Mouse (Mus musculus): ENCODE data around the gene Akr1c19. TPM values are rescaled to one million over a fixed set of nuclear protein-coding genes. Genes with fewer than 3 reads are reported as not detected.
"Not testable (repeated sequence)": the region's sequence is repeated elsewhere in the genome, so short reads cannot be mapped to it uniquely, and the experiment has no call there.

Akr1c19 gene
- not detected for polyA plus RNA-seq (2017; shearing (Covaris generic))

DNA sequence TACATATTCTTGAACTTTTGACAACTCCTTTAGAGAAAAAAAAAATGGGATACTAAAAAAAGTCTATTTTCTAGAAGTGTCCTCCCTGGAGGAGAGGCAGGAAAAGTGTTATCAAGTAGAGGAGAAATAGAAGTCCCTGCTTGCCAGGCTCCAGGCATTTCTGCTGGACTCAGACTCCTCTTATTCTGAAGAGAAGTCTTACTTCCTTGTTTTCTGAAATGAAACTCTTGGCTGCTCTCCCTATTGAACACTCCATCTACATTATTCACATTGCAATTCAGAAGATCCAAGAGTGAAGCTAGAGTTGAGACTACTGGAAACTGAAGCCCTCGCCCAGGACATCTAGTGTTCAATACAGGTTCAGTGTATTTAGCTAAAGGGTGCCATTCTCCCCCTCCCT is at the start of gene Akr1c19:
TSS of gene Akr1c19 (plus strand) at position 260 of the 400 bp plus-strand sequence.
- no peak for ATAC-seq

DNA sequence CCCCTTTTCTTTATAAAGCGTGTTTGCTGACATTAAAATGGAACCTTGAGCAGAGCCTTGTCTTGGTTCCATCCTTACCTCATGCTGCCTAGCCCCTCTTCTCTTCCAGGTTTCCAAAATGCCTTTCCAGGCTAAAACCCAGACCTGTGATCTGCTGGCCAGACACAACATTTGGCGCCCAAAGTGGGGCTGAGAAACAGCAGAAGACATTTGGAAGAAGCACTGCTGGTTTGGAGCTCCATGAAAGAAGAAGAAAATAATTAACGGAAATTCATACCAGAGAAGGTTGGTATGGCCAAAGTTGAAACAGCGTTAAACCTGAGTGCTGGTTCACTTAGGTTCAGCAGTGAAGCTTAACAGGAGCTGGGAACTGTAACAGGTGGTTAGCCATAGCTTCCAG is 47.2 kb upstream of the Akr1c19 start:
- ATAC-seq, result not testable (repeated sequence)

- ATAC-seq, result no peak
Observed at GRCm38 (mm10) chr13:4183116-4183515, 45.4 kb upstream of the Akr1c19 start.

- not testable (repeated sequence) for ATAC-seq
Observed at GRCm38 (mm10) chr13:4186641-4187411, 41.7 kb upstream of the Akr1c19 start.

DNA sequence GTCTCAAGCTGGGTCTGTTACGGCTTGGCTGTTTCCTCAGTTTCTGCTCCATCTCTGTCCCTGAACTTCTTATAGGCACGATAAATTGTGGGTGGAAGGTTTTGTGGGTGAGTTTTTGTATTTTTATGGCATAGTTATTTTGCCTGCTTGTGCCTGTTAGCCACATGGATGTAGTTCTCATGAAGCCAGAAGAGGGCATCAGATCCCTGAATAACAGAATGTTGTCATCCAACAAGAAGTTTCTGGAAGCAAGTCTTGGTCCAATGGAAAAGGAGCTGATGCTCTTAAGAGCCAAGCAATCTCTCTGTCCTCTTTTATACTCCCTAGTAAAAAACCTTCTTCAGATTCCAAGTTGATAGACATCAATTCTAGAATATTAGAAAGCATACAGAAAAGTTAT is 40.3 kb upstream of the Akr1c19 start:
- no peak for ATAC-seq

- peak; percentile 97 for ATAC-seq
Observed at GRCm38 (mm10) chr13:4190904-4191303, 37.6 kb upstream of the Akr1c19 start, which contains the start of gene Akr1c13. Gene Akr1c13 (plus strand): TSS chr13:4191150.

DNA sequence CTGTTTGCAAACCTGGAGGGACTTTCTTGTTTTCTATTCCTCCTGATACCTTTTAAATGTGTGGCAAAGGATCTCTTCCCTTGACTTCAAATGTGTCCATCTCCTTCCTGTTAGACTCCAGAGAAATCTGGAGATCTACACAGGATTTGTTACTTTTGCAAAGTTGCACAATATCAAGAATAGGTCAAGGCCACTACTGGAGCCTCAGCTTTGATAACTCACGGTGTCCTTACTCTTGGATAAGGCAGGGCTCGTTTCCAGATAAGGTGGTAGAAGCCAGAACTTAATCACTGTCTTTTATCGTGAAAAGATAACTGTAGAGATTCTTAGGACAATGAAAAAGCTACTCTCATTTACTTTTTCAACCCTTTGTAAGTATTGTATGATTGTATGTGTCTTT is 36.0 kb upstream of the Akr1c19 start:
- ATAC-seq, result no peak

DNA sequence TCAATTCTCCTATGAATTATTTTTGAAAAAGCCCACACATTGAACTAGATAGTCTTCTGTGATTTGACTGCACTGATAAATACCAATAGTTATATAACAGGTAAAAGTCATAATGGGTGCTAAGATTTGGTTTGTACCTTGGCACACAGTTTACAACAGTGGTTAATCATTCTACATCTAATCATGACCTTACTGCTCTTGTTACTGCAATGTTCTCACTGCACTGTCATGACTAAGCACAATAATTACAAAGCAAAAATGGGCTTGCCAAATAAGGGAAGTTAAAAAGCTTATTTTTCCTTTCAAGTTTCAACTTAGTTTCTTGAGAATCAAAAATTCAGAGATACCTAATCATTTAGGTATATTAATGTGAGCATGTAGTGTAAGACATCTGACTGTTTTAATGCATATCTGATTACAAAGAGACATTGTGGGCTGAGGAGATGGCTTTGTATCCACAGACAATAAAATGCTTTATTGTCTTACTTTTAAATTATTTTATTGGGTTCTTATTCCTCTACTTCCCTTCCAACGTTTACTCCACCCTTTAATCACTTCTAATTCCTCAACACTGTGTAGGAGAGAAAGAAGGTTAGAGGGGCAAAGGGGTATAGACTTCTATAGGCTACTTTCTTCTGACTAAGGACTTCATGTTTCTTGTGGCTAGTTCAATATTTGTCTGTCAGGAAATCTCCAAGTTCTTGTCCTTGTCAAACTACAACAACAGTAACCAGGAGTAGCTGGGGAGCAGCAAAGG is 22.2 kb upstream of the Akr1c19 start:
- ATAC-seq, result no peak

- ATAC-seq, result no peak
Observed at GRCm38 (mm10) chr13:4211560-4212299, 16.8 kb upstream of the Akr1c19 start.

DNA sequence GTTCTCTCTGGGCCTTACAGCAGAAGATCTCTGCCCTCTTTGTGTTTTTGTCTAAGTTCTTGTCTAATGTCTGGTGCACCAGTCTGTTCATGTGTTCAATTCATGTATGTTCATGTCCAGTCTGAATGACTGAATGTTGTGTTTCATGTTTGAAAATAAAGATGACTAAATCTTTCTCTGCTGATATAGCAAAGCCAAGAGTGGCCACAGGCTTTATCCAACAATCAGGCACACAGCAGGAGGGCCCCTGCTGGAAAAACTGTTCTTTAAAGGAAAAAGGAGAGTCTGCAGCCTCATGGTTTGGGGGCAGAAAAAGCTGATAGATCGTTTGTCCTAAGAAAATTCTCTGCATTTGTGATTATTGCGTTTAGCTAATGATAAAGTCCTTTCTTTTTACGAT is 16.2 kb upstream of the Akr1c19 start:
- no peak for ATAC-seq

DNA sequence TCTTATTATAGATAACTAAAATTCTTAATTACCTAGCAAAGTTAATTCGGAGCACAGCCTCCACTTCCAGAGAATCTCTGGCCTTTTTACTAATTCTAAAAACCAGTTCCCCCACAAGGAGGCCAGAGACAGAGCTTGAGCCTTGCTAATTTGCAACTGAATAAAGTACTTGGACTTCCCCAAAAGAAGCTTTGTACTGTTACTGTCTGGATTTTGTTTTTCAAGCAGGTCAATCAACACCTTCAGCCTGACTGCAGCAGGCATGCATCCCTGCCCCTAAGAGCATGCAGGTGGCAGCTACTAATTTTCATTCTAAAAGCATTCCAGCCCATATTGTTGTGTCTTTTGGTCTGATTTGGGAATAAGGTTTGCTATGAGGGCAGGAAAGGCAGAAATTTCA is 13.0 kb upstream of the Akr1c19 start:
- not testable (repeated sequence) for ATAC-seq

- no peak for ATAC-seq
Observed at GRCm38 (mm10) chr13:4230841-4231623, 2.5 kb downstream of the Akr1c19 start.

DNA sequence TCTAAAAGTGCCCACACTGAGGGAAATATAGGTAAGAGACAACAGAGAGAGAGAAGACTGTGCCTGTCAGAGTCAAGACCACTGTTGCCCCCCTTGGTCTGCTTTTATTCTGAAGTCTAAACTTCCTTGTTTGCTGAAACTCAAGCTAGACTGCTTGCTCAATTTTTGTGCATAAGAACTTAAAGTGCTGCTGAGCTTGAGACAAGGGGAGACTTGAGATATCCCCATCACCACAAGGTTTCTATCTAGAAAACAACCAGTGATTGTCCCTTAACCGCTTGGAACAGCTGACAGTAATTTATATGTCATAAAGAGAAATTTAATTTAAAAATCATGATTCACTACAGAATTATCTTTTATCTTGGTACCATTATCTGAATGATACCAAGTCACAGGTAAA is 4.6 kb downstream of the Akr1c19 start:
- no peak for ATAC-seq

- ATAC-seq, result no peak
Observed at GRCm38 (mm10) chr13:4233536-4234172, 5.2 kb downstream of the Akr1c19 start.

- ATAC-seq, result no peak
Observed at GRCm38 (mm10) chr13:4244861-4245559, 16.5 kb downstream of the Akr1c19 start.

GRCm38 (mm10) chr13:4249347-4249746 is 20.8 kb downstream of the Akr1c19 start:
- no peak for ATAC-seq

GRCm38 (mm10) chr13:4256894-4257293 is 28.4 kb downstream of the Akr1c19 start:
- not testable (repeated sequence) for ATAC-seq

DNA sequence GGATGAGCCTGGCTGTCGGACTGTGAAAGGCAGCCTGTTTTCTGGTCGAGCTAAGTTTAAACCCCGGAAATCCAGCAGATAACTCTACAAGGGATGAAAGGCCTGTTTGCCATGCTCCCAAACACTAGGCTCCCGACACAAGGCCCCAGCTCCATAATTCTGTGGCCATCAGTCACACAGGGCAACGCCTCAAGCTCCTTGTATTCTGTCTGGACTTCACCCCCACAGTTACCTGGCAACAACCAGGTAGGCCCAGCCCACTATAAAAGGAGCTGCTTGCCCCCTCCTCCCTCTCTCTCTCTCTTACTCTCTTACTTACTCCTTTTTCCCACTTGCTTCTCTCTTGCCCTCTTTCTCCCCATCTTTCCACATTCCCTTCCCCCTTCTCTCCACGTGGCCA is 28.8 kb downstream of the Akr1c19 start:
- ATAC-seq, result no peak

GRCm38 (mm10) chr13:4264612-4265011 is 36.1 kb downstream of the Akr1c19 start:
- ATAC-seq, result no peak

- ATAC-seq, result no peak
Observed at GRCm38 (mm10) chr13:4265047-4265446, 36.5 kb downstream of the Akr1c19 start.

DNA sequence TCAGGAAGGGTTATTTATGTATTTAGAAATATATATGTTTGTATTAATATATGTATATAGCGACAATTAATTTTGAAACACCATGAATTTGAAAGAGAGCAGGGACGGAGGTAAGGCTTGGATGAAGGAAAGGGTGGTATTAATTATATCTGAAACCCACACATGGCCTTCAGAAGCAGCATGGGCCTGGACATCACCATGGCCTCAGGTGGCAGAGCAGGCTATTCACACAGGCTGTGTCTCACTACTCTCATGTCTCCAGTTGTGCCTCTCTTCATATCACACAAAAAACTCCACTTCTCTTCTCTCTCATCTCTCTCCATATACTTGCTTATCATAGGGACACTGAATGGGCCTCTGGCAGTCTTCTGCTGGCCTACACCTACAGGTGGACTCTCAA is 37.0 kb downstream of the Akr1c19 start:
- not testable (repeated sequence) for ATAC-seq

Data from activated CD4-positive, CD25-positive, alpha-beta regulatory T cell, adult 4 months (primary cell).